Mouse (Mus musculus): Measurements from ENCODE around the gene Wdtc1. TPM values are rescaled to one million over a fixed set of nuclear protein-coding genes. Genes with fewer than 3 reads are reported as not detected.

Wdtc1 gene
- total RNA-seq, 2 experiments from 2014 or later: 81.2 to 82.7 TPM

GRCm38 (mm10) chr4:133378236-133379045 lies 25.2 kb upstream of the Wdtc1 start:
- DNase-seq (ENCODE audit: low spot score): no peak
- intact Hi-C loops (cut with DNase I): no loop called here

DNA sequence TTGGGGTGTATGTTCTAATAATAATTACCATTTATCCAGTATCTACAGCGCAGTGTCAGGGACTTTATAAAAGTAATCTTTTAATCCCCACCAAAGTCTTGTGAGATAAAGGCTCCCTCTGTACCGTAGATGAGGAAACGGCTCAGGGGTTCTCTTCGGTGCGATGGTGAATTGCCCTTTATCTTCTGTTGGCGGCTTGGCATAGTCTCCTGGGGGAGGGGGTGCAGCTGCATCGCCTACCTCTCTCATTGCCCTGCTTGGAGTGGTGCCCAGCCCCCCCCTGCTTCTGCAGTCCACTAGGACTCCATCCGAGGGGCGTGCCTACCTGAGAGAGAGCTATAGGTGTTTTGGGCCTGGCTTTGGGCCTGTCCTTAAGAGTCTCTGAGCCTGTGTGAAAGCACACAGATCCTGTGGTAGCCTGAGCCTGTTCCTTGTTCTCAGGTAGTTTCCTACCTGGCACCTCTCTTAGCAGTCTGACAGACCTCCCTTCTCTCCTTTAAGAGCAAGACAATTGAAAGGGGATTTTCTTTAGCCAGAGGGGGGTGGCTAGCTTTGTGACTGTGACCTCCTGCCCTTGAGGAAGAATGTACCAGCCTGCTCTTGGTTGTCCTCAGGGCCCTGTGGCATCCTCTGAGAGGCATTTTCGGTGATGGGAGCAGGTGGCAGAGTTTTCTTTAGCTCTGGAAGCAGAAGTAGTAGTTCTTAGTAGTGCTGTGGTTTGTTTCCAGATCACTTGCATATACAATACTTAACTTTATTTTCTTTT lies 22.7 kb upstream of the Wdtc1 start:
- intact Hi-C loops (cut with DNase I): no loop called here
- no peak for DNase-seq (ENCODE audit: low spot score)

GRCm38 (mm10) chr4:133374011-133374410 lies 20.7 kb upstream of the Wdtc1 start:
- DNase-seq (ENCODE audit: low spot score): no peak
- intact Hi-C loops (cut with DNase I): no loop called here

DNA sequence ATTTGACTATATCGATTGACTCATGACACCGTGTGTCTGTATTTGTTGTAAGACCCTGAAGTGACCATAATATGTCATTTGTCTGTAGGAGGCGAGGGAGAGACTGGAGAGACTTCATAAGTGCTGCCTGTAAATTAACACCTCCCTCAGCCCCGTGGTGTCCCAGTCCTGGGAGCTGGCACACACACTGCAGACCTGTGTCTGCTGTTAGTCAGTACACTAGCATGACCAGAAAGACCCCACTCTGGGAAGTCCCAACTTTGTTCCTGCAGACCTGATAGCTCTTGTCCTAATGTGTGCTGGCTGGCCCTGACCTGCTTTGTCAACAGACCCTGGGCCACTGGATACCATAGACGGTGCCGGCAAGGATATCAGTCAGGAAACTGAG lies 19.0 kb upstream of the Wdtc1 start:
- intact Hi-C loops (cut with DNase I): no loop called here
- no peak for DNase-seq (ENCODE audit: low spot score)

GRCm38 (mm10) chr4:133371621-133372277 lies 18.5 kb upstream of the Wdtc1 start:
- no peak for DNase-seq (ENCODE audit: low spot score)
- intact Hi-C loops (cut with DNase I): no loop called here

- intact Hi-C loops (cut with DNase I): no loop called here
- no peak for DNase-seq (ENCODE audit: low spot score)
Measured at GRCm38 (mm10) chr4:133370298-133371274, 17.3 kb upstream of the Wdtc1 start.

- intact Hi-C loops (cut with DNase I): loop anchor here (2.0 kb wide), 1 partner anchor 51 kb away; no protein-coding TSS in a partner anchor
- peak; percentile 85 for DNase-seq (ENCODE audit: low spot score)
Measured at GRCm38 (mm10) chr4:133369553-133370297, 16.4 kb upstream of the Wdtc1 start, which contains the start of gene Slc9a1. Gene Slc9a1, plus strand, starts transcription at chr4:133369706.

DNA sequence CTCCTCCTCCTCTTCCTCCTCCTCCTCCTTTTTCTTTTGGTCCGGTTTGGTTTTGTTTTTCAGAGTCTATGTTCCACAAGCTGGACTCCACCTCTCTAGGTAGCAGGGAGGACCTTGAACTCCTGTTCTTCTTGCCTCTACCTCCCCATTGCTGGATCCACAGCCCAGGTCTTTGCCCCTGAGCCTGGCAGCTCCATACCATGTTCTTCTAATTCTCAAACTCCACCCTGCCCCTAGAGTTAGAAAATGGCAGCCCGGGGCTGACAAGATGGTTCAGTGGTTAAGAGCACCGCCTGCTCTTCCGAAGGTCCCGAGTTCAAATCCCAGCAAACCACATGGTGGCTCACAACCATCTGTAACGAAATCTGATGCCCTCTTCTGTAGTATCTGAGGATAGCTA lies 1.4 kb upstream of the Wdtc1 start:
- intact Hi-C loops (cut with DNase I): no loop called here
- DNase-seq (ENCODE audit: low spot score): no peak

DNA sequence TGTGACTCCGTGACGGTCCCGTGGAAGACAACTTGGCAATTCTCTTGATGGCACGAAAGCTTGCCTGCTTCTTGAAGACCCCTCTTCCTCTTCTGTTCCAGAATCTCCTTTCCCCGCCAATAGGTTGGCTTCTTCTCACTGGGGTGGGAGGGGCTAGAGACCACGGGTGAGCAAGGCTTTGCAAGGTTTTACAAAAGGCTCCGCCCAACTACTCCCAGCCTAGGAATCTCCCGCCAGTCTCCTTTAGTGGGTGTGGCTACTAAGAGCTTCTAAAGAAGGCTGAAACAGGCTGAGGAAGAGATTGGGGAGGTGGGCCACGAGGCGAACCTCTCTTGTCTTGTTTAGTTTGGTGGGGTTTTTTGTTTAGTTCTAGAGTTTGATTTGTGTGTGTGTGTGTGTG lies 484 bp downstream of the Wdtc1 start:
- intact Hi-C loops (cut with DNase I): no loop called here
- no peak for DNase-seq (ENCODE audit: low spot score)

GRCm38 (mm10) chr4:133348051-133348775 lies 5.1 kb downstream of the Wdtc1 start:
- intact Hi-C loops (cut with DNase I): no loop called here
- DNase-seq (ENCODE audit: low spot score): no peak

- intact Hi-C loops (cut with DNase I): no loop called here
- DNase-seq (ENCODE audit: low spot score): no peak
Measured at GRCm38 (mm10) chr4:133347624-133348023, 5.7 kb downstream of the Wdtc1 start.

GRCm38 (mm10) chr4:133346577-133346976 lies 6.7 kb downstream of the Wdtc1 start:
- intact Hi-C loops (cut with DNase I): no loop called here

DNA sequence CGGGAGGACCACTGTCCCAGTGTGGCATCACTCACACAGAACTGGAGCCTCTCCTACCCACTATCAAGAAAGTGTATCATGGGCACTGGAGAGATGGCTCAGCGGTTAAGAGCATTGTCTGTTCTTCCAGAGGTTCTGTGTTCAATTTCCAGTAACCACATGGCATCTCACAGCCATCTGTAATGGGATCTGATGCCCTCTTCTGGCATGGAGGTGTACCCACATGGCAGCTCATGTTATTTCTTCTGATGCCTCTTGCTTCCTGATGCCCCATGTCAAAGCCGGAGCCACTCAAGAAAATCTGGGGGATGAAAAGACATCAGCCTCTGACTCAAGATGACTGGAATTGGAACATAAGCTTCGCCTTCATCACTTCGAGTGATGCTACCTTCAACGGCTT lies 7.6 kb downstream of the Wdtc1 start:
- intact Hi-C loops (cut with DNase I): no loop called here

More at GRCm38 (mm10) chr4:133346577-133346976, 6.7 kb downstream of the Wdtc1 start:
- no peak for DNase-seq (ENCODE audit: low spot score)

DNA sequence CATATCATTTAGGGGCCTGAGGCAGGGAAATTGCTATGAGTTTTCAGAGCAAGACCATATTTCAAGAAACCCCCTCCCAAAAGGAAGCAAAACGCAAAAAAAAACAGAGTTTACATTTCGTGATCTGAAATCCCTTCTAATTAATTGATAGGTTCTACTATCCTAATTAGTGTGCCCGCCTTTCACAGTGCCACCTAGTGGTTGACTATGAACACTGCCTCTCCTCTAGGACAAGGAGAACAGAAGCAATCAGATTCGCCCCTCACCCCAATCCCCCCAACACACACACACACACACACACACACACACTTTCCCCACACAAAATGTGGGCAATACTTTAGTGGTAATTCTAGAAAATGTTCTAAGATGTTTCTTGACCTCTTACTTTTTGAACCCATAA lies 9.2 kb downstream of the Wdtc1 start:
- no peak for DNase-seq (ENCODE audit: low spot score)
- intact Hi-C loops (cut with DNase I): no loop called here

More for the DNA sequence above, 7.6 kb downstream of the Wdtc1 start:
- DNase-seq (ENCODE audit: low spot score): no peak

- no peak for DNase-seq (ENCODE audit: low spot score)
- intact Hi-C loops (cut with DNase I): no loop called here
Measured at GRCm38 (mm10) chr4:133340217-133340616, 13.1 kb downstream of the Wdtc1 start.

DNA sequence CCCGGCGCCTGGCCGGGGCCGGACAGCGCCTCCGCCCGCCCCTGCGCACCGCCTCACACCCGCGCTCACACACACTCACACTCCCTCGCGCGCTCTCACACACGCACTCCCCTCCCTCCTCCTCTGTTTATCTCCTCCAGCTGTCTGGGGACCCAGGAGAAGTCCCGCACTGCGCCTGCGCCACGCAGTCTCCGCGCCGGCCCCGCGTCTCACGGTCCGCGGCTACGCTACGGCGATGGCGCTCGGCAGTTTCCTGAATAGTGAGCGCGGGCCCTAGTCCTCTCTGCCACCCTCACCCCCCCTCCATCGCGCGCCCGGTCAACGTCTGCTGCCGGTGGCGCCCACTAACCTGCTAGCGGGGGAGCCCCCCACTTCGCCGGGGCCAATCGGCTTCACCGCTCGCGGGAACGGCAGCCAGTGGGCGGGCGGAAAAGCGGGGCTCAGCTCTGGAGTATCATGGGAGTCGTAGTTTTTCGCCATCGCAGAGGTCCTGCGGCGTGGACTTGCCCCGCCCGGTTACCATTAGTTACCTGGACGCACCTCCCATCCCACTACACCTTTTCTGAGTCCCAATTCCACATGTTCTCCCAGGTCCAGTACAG lies 14.0 kb downstream of the Wdtc1 start:
- peak; percentile 97 for DNase-seq (ENCODE audit: low spot score)
- intact Hi-C loops (cut with DNase I): no loop called here

- intact Hi-C loops (cut with DNase I): no loop called here
- DNase-seq (ENCODE audit: low spot score): no peak
Measured at GRCm38 (mm10) chr4:133338521-133339095, 14.7 kb downstream of the Wdtc1 start.

Measured in heart, postnatal 25 days (tissue).